Mouse (Mus musculus) monocyte, adult 5-6 weeks (primary cell): ENCODE data around the gene Vmn2r54. TPM values are rescaled to one million over a fixed set of nuclear protein-coding genes. Genes with fewer than 3 reads are reported as not detected.
"Not testable (repeated sequence)": the region's sequence is repeated elsewhere in the genome, so short reads cannot be mapped to it uniquely, and the experiment has no call there.

Source experiments
- ATAC-seq: fragments of 153-309, 156-312 bp; replicated peaks from 2 replicates; pipeline ENCODE4 v1.8.0; 2017; ENCODE audit warnings: mild to moderate bottlenecking; ENCODE audit not compliant: low TSS enrichment, insufficient number of reproducible peaks, severe bottlenecking, poor library complexity, low FRiP score
- total RNA-seq: library from RNA; stranded (forward); fragments of 200-1000, 200-491, 200-594 nt; gene quantifications from 3 replicates; pipeline ENCODE4 v1.2.3, GENCODE M21; 2017

The Vmn2r54 gene
- total RNA-seq: not detected in 3 replicates

- ATAC-seq: not testable (repeated sequence)
Observed at GRCm38 (mm10) chr7:12640219-12640618, at the start of gene Vmn2r54. Gene Vmn2r54, minus strand, starts transcription at chr7:12640319.

- not testable (repeated sequence) for ATAC-seq
Observed at GRCm38 (mm10) chr7:12684903-12685302, 44.8 kb upstream of the Vmn2r54 start, which contains the start of gene Vmn2r55. Gene Vmn2r55, minus strand, starts transcription at chr7:12685003.

GRCm38 (mm10) chr7:12608688-12609087 is 31.4 kb downstream of the Vmn2r54 start, which contains the start of gene Vmn2r53:
Gene Vmn2r53, minus strand, starts transcription at chr7:12608788.
- no peak for ATAC-seq

Other genes starting within 250 kb of the Vmn2r54 start
- 1.3 to 2.5 TPM (median 1.7 TPM) in 3 replicates for gene Zfp551, start 217.6 kb downstream of the Vmn2r54 start, total RNA-seq
- gene Zfp606, start 162.0 kb downstream of the Vmn2r54 start, total RNA-seq: 3.6 to 10.8 TPM (median 9.3 TPM) in 3 replicates
- gene 2900092C05Rik, start 127.8 kb downstream of the Vmn2r54 start, total RNA-seq: not detected in 3 replicates
- 0.11 TPM in 1 of 3 replicates, not detected in the others for gene Vmn2r53, start 31.5 kb downstream of the Vmn2r54 start, total RNA-seq
- not detected in 3 replicates for gene Vmn2r55, start 44.7 kb upstream of the Vmn2r54 start, total RNA-seq
- gene Vmn2r56, start 94.7 kb upstream of the Vmn2r54 start, total RNA-seq: not detected in 3 replicates
- 0.19 to 1.6 TPM (median 0.53 TPM) in 3 replicates for gene Zscan18, start 163.3 kb upstream of the Vmn2r54 start, total RNA-seq
- gene Zfp329, start 178.5 kb upstream of the Vmn2r54 start, total RNA-seq: 10.1 to 23.3 TPM (median 10.4 TPM) in 3 replicates
- 95.8 to 106 TPM (median 102 TPM) in 3 replicates for gene Zfp110, start 194.4 kb upstream of the Vmn2r54 start, total RNA-seq
- 1.6 to 4.2 TPM (median 2.4 TPM) in 3 replicates for gene Zfp128, start 240.9 kb upstream of the Vmn2r54 start, total RNA-seq